Mouse (Mus musculus) myocyte (in vitro differentiated cells): Measurements from ENCODE around the gene Rps21.

Experiments used
- CEBPB ChIP-seq: IDR thresholded peaks from 2 replicates; pipeline ENCODE4 v1.6.1; 2011; ENCODE audit warnings: mild to moderate bottlenecking, moderate library complexity; ENCODE audit not compliant: poor library complexity, insufficient read depth, severe bottlenecking
- E2F4 ChIP-seq: IDR thresholded peaks from one replicate; pipeline ENCODE4 v1.6.1; 2011; ENCODE audit warnings: mild to moderate bottlenecking, control low read depth, moderate library complexity; ENCODE audit not compliant: insufficient read depth
- MAX ChIP-seq: IDR thresholded peaks from one replicate; pipeline ENCODE4 v1.6.1; 2011; ENCODE audit warnings: low read depth, mild to moderate bottlenecking, control low read depth
- MYOD1 ChIP-seq, 3 experiments: IDR thresholded peaks; one replicate each; pipeline ENCODE4 v1.6.1; 2011; ENCODE audit warnings: control low read depth in 2 of 3, low read depth in 2 of 3, mild to moderate bottlenecking in 2 of 3, moderate library complexity in 1 of 3; ENCODE audit not compliant: insufficient read length in 2 of 3, control insufficient read depth in 1 of 3
- MYOG ChIP-seq, 3 experiments: IDR thresholded peaks; one replicate each; pipeline ENCODE4 v1.6.1; 2011; ENCODE audit warnings: control low read depth in 2 of 3, low read depth in 2 of 3, mild to moderate bottlenecking in 2 of 3; ENCODE audit not compliant: insufficient read length in 2 of 3, control insufficient read depth in 1 of 3, insufficient read depth in 1 of 3
- POLR2A ChIP-seq: IDR thresholded peaks from one replicate; pipeline ENCODE4 v1.6.1; 2011; ENCODE audit warnings: low read depth, mild to moderate bottlenecking, control low read depth, moderate library complexity; ENCODE audit not compliant: insufficient read length
- POLR2AphosphoS2 ChIP-seq: IDR thresholded peaks from one replicate; pipeline ENCODE4 v1.6.1; 2011; ENCODE audit warnings: low read depth, control low read depth; ENCODE audit not compliant: insufficient read length
- REST ChIP-seq: IDR thresholded peaks from one replicate; pipeline ENCODE4 v1.6.1; 2011; ENCODE audit warnings: mild to moderate bottlenecking, control low read depth, moderate library complexity; ENCODE audit not compliant: insufficient read depth, insufficient read length
- SRF ChIP-seq: IDR thresholded peaks from one replicate; pipeline ENCODE4 v1.6.1; 2011; ENCODE audit warnings: low read depth; ENCODE audit not compliant: control insufficient read depth, insufficient read length
- TCF12 ChIP-seq: IDR thresholded peaks from one replicate; pipeline ENCODE4 v1.6.1; 2011; ENCODE audit warnings: mild to moderate bottlenecking, control low read depth; ENCODE audit not compliant: poor library complexity, insufficient read depth, severe bottlenecking
- USF1 ChIP-seq: IDR thresholded peaks from one replicate; pipeline ENCODE4 v1.6.1; 2011; ENCODE audit warnings: low read depth, mild to moderate bottlenecking, control low read depth, moderate library complexity

- no peak for TF ChIP-seq POLR2A
- no peak for TF ChIP-seq POLR2AphosphoS2
- no peak for TF ChIP-seq MAX
- TF ChIP-seq E2F4: no peak
- no peak for TF ChIP-seq TCF12
- no peak for TF ChIP-seq REST
- TF ChIP-seq MYOG (IDR thresholded peaks at IDR 0.05; ENCODE audit: control insufficient read depth in 1 of 3, insufficient read depth in 1 of 3, insufficient read length in 2 of 3, low read depth in 2 of 3): no peak
- TF ChIP-seq USF1: no peak
- no peak for TF ChIP-seq MYOD1 (IDR thresholded peaks at IDR 0.05; ENCODE audit: control insufficient read depth in 1 of 3, insufficient read length in 2 of 3, low read depth in 2 of 3)
- no peak for TF ChIP-seq SRF
- no peak for TF ChIP-seq CEBPB
Measured at GRCm38 (mm10) chr2:180289440-180290108, 32.4 kb downstream of the Rps21 start, which contains the start of gene Rbbp8nl.
